Mouse (Mus musculus) midbrain, postnatal 0 days (tissue): ENCODE measurements around the gene Npas2. TPM values are rescaled to one million over a fixed set of nuclear protein-coding genes. Genes with fewer than 3 reads are reported as not detected.
A peak's percentile ranks its signal among the peaks of the same experiment; 100 is the strongest.

Source experiments
- ATAC-seq: fragments of 200-750 bp; cut with Nextera tagmentation; 2 replicates; pipeline ENCODE4 v1.8.0; 2017; ENCODE audit warnings: moderate number of reproducible peaks, mild to moderate bottlenecking, moderate TSS enrichment, moderate library complexity; ENCODE audit not compliant: low FRiP score
- DNase-seq: peaks from one replicate; pipeline ENCODE4 v3.0.0-alpha.2; 2015; ENCODE audit warnings: low spot score
- H3K27ac ChIP-seq: fragments of 300-500 bp; sonication (generic); 2 replicates; pipeline ENCODE4 v1.5.1; 2014; ENCODE audit warnings: low read depth, mild to moderate bottlenecking, low read length, mixed read lengths
- H3K27me3 ChIP-seq: fragments of 300-500 bp; sonication (generic); 2 replicates; pipeline ENCODE4 v1.6.1; 2014; ENCODE audit warnings: low read length, control low read depth, mixed read lengths; ENCODE audit not compliant: insufficient read depth
- H3K36me3 ChIP-seq: fragments of 300-500 bp; sonication (generic); 2 replicates; pipeline ENCODE4 v1.6.1; 2014; ENCODE audit warnings: low read length, control low read depth, mixed read lengths; ENCODE audit not compliant: insufficient read depth
- H3K4me1 ChIP-seq: fragments of 300-500 bp; sonication (generic); 2 replicates; pipeline ENCODE4 v1.6.1; 2014; ENCODE audit warnings: mild to moderate bottlenecking, control low read depth, antibody characterized with exemption, low read length, mixed read lengths; ENCODE audit not compliant: insufficient read depth
- H3K4me2 ChIP-seq: fragments of 300-500 bp; sonication (generic); 2 replicates; pipeline ENCODE4 v1.6.1; 2014; ENCODE audit warnings: low read depth, mild to moderate bottlenecking, low read length, mixed read lengths; ENCODE audit not compliant: poor library complexity, severe bottlenecking
- H3K4me3 ChIP-seq: fragments of 300-500 bp; sonication (generic); 2 replicates; pipeline ENCODE4 v1.5.1; 2014; ENCODE audit warnings: low read depth, mild to moderate bottlenecking, low read length, moderate library complexity
- H3K9ac ChIP-seq: fragments of 300-500 bp; sonication (generic); replicated peaks from 2 replicates; pipeline ENCODE4 v1.6.1; 2014; ENCODE audit warnings: mild to moderate bottlenecking, low read length, moderate library complexity, mixed read lengths; ENCODE audit not compliant: poor library complexity, severe bottlenecking
- H3K9me3 ChIP-seq: fragments of 300-500 bp; sonication (generic); 2 replicates; pipeline ENCODE4 v1.6.1; 2016; ENCODE audit warnings: low read length, control low read depth
- CTCF ChIP-seq: IDR thresholded peaks from 2 replicates; pipeline ENCODE4 v1.5.1; 2016; ENCODE audit warnings: antibody characterized with exemption, mild to moderate bottlenecking
- WGBS: fragments of 180-500 bp; shearing (Covaris S2); extraction: QIAGEN DNeasy Blood & Tissue Kit; methylation state at CpG from one replicate; pipeline ENCODE4 v1.1.7; 2014; 5-methylcytosine and 5-hydroxymethylcytosine counted together
- polyA plus RNA-seq: library from polyadenylated mRNA; unstranded; fragments of >200 nt; fragmentation: Nextera tagmentation; extraction: Ambion mirVana; gene quantifications from 2 replicates; pipeline ENCODE4 v1.2.1, GENCODE M21; 2015
- total RNA-seq: library from RNA; depleted of rRNA; stranded (reverse); fragments of >200 nt; gene quantifications from 2 replicates; pipeline ENCODE4 v1.2.3, GENCODE M21; 2014

Gene Npas2
- total and polyA plus RNA-seq, 2 experiments from 2014 or later: 1.2 to 1.5 TPM

- Histone ChIP-seq H3K4me1 (no peaks in the 10 kb centered on the region), H3K36me3 (no peaks in the 10 kb centered on the region), H3K27me3 (no peaks in the 10 kb centered on the region), H3K9ac (no peak overlapping the region), H3K27ac (no peak overlapping the region), H3K4me2 (no peak overlapping the region), H3K4me3 (no peak overlapping the region), H3K9me3 (no peaks in the 10 kb centered on the region)
- TF ChIP-seq CTCF: no peak
- WGBS: 36% methylated on average over 7 of the region's 7 CpGs
- DNase-seq (peak; percentile 64), ATAC-seq (no peak)
Measured at GRCm38 (mm10) chr1:39251679-39252078, 58.1 kb downstream of the Npas2 start.

DNA sequence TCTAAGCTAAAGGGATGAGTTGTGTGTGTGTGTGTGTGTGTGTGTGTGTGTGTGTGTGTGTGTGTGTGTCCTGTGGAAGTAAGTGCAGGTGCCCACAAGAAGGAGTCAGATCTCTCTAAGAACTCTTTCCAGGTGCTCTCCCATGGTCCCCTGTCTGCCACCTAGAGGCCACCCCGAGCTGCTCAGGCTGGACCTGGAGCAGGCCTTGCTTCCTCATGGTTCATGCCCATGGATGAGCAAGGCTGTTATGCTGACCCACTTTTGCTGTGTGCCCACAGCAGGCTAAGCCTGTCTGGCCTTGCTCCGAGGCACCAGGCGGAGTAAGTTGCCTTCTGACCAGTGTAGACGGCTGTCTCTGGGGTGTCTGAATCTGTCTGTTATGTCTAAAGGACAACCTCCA, 60.2 kb downstream of the Npas2 start:
- DNase-seq (no peak), ATAC-seq (no peak)
- H3K27ac ChIP-seq: no peak overlapping the region
- no peaks in the 10 kb centered on the region for H3K27me3 ChIP-seq
- no peak overlapping the region for H3K9ac ChIP-seq
- TF ChIP-seq CTCF: peak; percentile 40
- no peaks in the 10 kb centered on the region for H3K9me3 ChIP-seq
- no peaks in the 10 kb centered on the region for H3K4me1 ChIP-seq
- H3K4me3 ChIP-seq: no peak overlapping the region
- whole genome bisulfite sequencing: 75% methylated on average over 4 of the region's 4 CpGs
- H3K4me2 ChIP-seq: no peak overlapping the region
- H3K36me3 ChIP-seq: no peaks in the 10 kb centered on the region

DNA sequence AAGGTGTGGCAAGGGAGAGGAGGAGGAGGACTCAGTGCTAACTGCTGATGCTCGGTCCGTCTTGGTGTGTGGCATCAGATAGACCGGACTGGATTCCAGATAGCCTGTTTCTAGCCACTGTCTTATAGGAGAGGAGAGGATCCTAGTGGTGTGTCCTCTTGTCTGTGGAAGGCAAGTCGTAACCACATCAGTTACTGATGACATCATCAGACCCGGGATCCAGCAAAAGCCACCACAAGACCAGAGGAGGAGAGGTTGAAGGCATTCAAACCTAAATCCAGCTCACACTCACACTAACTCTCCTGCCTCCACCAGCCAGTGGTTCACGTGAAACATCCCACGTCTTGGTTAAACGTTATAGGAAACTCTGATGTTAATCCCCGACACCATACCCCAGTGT, 62.5 kb downstream of the Npas2 start:
- no peaks in the 10 kb centered on the region for H3K9me3 ChIP-seq
- TF ChIP-seq CTCF: no peak
- 92% methylated on average over 9 of the region's 9 CpGs for WGBS

DNA sequence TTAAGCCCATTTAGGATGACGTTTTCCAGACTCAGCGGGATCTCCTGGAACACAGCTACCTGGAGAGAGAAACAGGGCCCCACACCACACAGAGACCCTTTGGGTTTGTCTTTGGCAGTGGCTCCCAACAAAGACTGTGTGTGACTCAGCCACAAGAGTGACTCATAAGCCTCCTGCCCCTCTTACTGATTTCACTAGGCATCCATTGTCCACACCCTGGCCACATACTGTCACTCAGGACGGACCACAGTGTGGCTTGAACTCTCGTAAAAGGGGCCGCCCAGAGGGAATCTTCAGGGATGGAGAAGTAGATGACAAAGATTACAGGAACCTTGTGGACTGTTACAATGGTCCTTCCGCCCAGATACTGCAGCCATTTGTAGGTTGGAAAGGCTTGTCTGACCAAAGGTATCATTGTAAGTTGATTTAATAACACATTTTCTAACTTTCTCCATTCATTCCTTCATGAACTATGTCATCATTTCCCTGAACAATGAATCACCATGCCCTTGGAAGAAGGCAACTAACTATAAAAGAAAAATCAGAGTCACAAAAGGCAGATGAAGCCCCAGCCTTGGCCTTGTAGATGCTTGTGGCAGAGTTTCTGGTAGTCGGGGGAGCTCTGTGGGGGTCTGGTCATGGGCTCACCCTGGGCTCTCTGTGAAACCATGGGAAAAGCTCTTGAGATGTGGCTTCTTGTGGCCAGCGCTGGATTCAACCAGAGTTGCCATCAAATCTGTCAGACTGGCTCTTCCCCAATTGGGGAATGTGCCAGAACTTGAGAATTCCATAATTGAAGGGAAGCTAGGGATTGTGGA, 63.2 kb downstream of the Npas2 start:
- H3K4me2 ChIP-seq: no peak overlapping the region
- no peak overlapping the region for H3K27ac ChIP-seq
- ATAC-seq (no peak), DNase-seq (peak; percentile 30)
- no peak for TF ChIP-seq CTCF
- 78% methylated on average over 8 of the region's 8 CpGs for WGBS
- no peaks in the 10 kb centered on the region for H3K4me1 ChIP-seq
- no peaks in the 10 kb centered on the region for H3K27me3 ChIP-seq
- H3K4me3 ChIP-seq: no peak overlapping the region
- H3K36me3 ChIP-seq: no peaks in the 10 kb centered on the region
- no peak overlapping the region for H3K9ac ChIP-seq
- H3K9me3 ChIP-seq: no peaks in the 10 kb centered on the region

More for the DNA sequence above, 62.5 kb downstream of the Npas2 start:
- no peak for DNase-seq
- Histone ChIP-seq H3K9ac (no peak overlapping the region), H3K36me3 (no peaks in the 10 kb centered on the region), H3K27me3 (no peaks in the 10 kb centered on the region), H3K27ac (no peak overlapping the region), H3K4me1 (no peaks in the 10 kb centered on the region), H3K4me2 (no peak overlapping the region), H3K4me3 (no peak overlapping the region)
- ATAC-seq: no peak

- ATAC-seq (no peak), DNase-seq (no peak)
- Histone ChIP-seq H3K27me3 (no peaks in the 10 kb centered on the region), H3K4me2 (no peak overlapping the region), H3K4me1 (no peaks in the 10 kb centered on the region), H3K9me3 (no peaks in the 10 kb centered on the region), H3K27ac (no peak overlapping the region), H3K36me3 (no peaks in the 10 kb centered on the region), H3K9ac (no peak overlapping the region), H3K4me3 (no peak overlapping the region)
- 81% methylated on average over 3 of the region's 3 CpGs for WGBS
- TF ChIP-seq CTCF: no peak
Measured at GRCm38 (mm10) chr1:39257331-39257594, 63.7 kb downstream of the Npas2 start.

- no peaks in the 10 kb centered on the region for H3K4me1 ChIP-seq
- H3K27me3 ChIP-seq: no peaks in the 10 kb centered on the region
- DNase-seq: no peak
- TF ChIP-seq CTCF: no peak
- no peak overlapping the region for H3K4me3 ChIP-seq
- no peak overlapping the region for H3K4me2 ChIP-seq
- no peak overlapping the region for H3K27ac ChIP-seq
- no peak for ATAC-seq
- no peaks in the 10 kb centered on the region for H3K36me3 ChIP-seq
- 69% methylated on average over 3 of the region's 3 CpGs for WGBS
- no peak overlapping the region for H3K9ac ChIP-seq
- no peaks in the 10 kb centered on the region for H3K9me3 ChIP-seq
Measured at GRCm38 (mm10) chr1:39259668-39260067, 66.1 kb downstream of the Npas2 start.
